Mouse (Mus musculus) T-helper 1 cell (primary cell): ENCODE results near the gene Garem2.
"Not testable (repeated sequence)": the region's sequence is repeated elsewhere in the genome, so short reads cannot be mapped to it uniquely, and the experiment has no call there.

Experiments
- in situ Hi-C: fragments of 300-600 bp; cut with MboI, MseI; formaldehyde crosslinking; loops from one replicate; pipeline ENCODE4 v1.15.1; 2025; ENCODE audit warnings: high pct_unique_total_duplicates

Gene Garem2

GRCm38 (mm10) chr5:30104841-30105667, at the start of gene Garem2:
Gene Garem2, plus strand, starts transcription at chr5:30105161.
- in situ Hi-C loops, result no loop called here

- in situ Hi-C loops, result no loop called here
Observed at GRCm38 (mm10) chr5:30058216-30058731, 46.7 kb upstream of the Garem2 start.

- in situ Hi-C loops, result not testable (repeated sequence)
Observed at GRCm38 (mm10) chr5:30059607-30060006, 45.4 kb upstream of the Garem2 start.

- in situ Hi-C loops, result no loop called here
Observed at GRCm38 (mm10) chr5:30067726-30068125, 37.2 kb upstream of the Garem2 start.

- in situ Hi-C loops, result no loop called here
Observed at GRCm38 (mm10) chr5:30071677-30072076, 33.3 kb upstream of the Garem2 start.

GRCm38 (mm10) chr5:30072377-30072776, 32.6 kb upstream of the Garem2 start:
- in situ Hi-C loops, result no loop called here

GRCm38 (mm10) chr5:30072825-30073821, 31.8 kb upstream of the Garem2 start, which contains the start of gene Tyms:
Gene Tyms, minus strand, starts transcription at chr5:30073617.
- in situ Hi-C loops, result no loop called here

- in situ Hi-C loops, result no loop called here
Observed at GRCm38 (mm10) chr5:30092701-30093100, 12.3 kb upstream of the Garem2 start.

- in situ Hi-C loops, result no loop called here
Observed at GRCm38 (mm10) chr5:30094399-30094798, 10.6 kb upstream of the Garem2 start.

GRCm38 (mm10) chr5:30095731-30096130, 9.2 kb upstream of the Garem2 start:
- in situ Hi-C loops, result no loop called here

GRCm38 (mm10) chr5:30098260-30098659, 6.7 kb upstream of the Garem2 start:
- in situ Hi-C loops, result no loop called here

- in situ Hi-C loops, result no loop called here
Observed at GRCm38 (mm10) chr5:30103340-30103739, 1.6 kb upstream of the Garem2 start.

GRCm38 (mm10) chr5:30104339-30104738, 622 bp upstream of the Garem2 start:
- in situ Hi-C loops, result no loop called here

GRCm38 (mm10) chr5:30105668-30106300, 823 bp downstream of the Garem2 start, which contains the start of gene 3110082J24Rik:
Gene 3110082J24Rik, minus strand, starts transcription at chr5:30106086.
- in situ Hi-C loops, result no loop called here

- in situ Hi-C loops, result no loop called here
Observed at GRCm38 (mm10) chr5:30106756-30107155, 1.8 kb downstream of the Garem2 start.

- in situ Hi-C loops, result no loop called here
Observed at GRCm38 (mm10) chr5:30107186-30107585, 2.2 kb downstream of the Garem2 start.

- in situ Hi-C loops, result no loop called here
Observed at GRCm38 (mm10) chr5:30107611-30108041, 2.7 kb downstream of the Garem2 start.

- in situ Hi-C loops, result no loop called here
Observed at GRCm38 (mm10) chr5:30108233-30108632, 3.3 kb downstream of the Garem2 start.

GRCm38 (mm10) chr5:30109899-30110298, 4.9 kb downstream of the Garem2 start:
- in situ Hi-C loops, result no loop called here

- in situ Hi-C loops, result no loop called here
Observed at GRCm38 (mm10) chr5:30110371-30111060, 5.6 kb downstream of the Garem2 start.

GRCm38 (mm10) chr5:30111126-30111525, 6.2 kb downstream of the Garem2 start:
- in situ Hi-C loops, result no loop called here
